Mouse (Mus musculus): Measurements from ENCODE around the gene Olfr642. TPM values are rescaled to one million over a fixed set of nuclear protein-coding genes. Genes with fewer than 3 reads are reported as not detected.

Gene Olfr642
- polyA plus RNA-seq (2012; rRNA removed): not detected in 2 replicates

DNA sequence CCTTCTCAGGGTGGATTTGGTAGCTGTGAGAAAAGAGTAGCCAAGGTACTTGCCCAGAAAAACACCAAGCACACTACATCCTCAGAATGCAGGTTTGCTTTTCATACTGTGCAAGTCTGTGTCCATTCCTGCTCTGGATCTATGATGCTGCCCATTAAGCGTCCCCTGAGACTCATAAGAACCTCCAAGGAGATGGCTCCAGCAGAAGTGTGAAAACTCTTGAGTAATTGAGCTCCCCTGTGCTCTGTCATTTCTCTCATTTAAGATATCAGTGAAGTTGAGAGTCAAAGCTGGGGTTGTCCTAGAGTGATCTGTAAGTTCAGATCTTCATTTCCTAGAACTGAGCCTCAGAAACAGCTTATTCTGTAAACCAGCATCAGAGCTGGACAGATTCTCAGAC lies at the start of gene Olfr642:
TSS of gene Olfr642 (minus strand) at position 101 of the 400 bp plus-strand sequence.
- DNase-seq (ENCODE audit: low read depth in 1 of 2, low spot score in 2 of 2): no peak
- TF ChIP-seq POLR2A (IDR thresholded peaks at IDR 0.05; ENCODE audit: low read depth, low read length): no peak
- WGBS: 78% methylated on average over 1 of the region's 1 CpGs

DNA sequence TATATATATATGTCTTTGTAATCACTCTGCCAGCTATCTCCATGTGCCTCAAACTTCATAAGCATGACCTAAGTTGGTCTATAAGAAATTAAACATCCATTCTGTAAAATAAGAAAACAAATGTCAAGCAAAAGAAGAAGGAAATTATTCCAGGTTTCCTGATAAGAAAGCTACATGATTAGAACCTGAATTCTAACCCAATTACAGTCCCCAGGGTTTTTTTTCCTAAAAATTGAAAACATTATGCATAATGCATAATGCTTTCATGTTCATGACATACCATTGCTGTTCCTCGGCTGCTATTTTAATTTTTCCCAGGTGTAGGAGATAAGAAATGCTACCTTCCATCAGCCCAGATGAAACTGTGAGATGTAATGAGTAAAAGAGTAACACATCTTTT lies 32.9 kb upstream of the Olfr642 start, which contains the start of gene Olfr645:
TSS of gene Olfr645 (minus strand) at position 101 of the 400 bp plus-strand sequence.
- H3K4me3 ChIP-seq (ENCODE audit: extremely low read depth, insufficient read depth, insufficient read length): no peak within 1 kb of the TSS
- H3K4me1 ChIP-seq (ENCODE audit: control insufficient read depth, insufficient read depth, insufficient read length): no peaks in the 10 kb centered on the region
- H3K36me3 ChIP-seq (ENCODE audit: control insufficient read depth, insufficient read depth, low read length): no peaks in the 10 kb centered on the region
- no peaks in the 10 kb centered on the region for H3K27me3 ChIP-seq (ENCODE audit: control insufficient read depth, insufficient read depth, low read length)
- H3K27ac ChIP-seq (ENCODE audit: insufficient read depth, low read length): no peak within 1 kb of the TSS
- TF ChIP-seq POLR2A (IDR thresholded peaks at IDR 0.05; ENCODE audit: low read depth, low read length): no peak
- TF ChIP-seq CTCF (IDR thresholded peaks at IDR 0.05; ENCODE audit: extremely low read depth, insufficient read depth, insufficient read length, insufficient replicate concordance): no peak
- no peak for DNase-seq (ENCODE audit: low read depth in 1 of 2, low spot score in 2 of 2)
- 85% methylated on average over 1 of the region's 1 CpGs for WGBS

More for the DNA sequence above, at the start of gene Olfr642:
- H3K27me3 ChIP-seq (ENCODE audit: control insufficient read depth, insufficient read depth, low read length): no peaks in the 10 kb centered on the region
- no peaks in the 10 kb centered on the region for H3K36me3 ChIP-seq (ENCODE audit: control insufficient read depth, insufficient read depth, low read length)
- no peaks in the 10 kb centered on the region for H3K4me1 ChIP-seq (ENCODE audit: control insufficient read depth, insufficient read depth, insufficient read length)
- H3K4me3 ChIP-seq (ENCODE audit: extremely low read depth, insufficient read depth, insufficient read length): no peak within 1 kb of the TSS
- H3K27ac ChIP-seq (ENCODE audit: insufficient read depth, low read length): no peak within 1 kb of the TSS

DNA sequence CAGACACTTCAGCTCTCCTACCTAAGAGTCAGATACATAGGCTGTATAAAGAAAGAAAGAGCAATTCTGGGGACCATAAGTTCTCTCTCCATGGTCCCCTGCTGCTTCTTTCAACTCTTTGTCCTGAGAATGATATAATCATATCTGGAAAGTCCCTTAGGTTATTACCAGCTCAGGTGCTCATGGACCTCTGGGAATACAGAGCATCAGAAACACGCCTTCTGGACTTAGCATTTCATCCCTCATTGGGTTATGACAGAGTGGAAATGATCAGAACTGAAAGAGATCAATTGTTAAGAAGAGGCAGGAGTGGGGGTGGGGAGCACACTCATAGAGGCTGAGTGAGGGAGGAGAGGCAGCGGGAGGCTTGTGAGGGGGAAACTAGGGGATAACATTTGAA lies 19.3 kb upstream of the Olfr642 start, which contains the start of gene Olfr644:
TSS of gene Olfr644 (minus strand) at position 101 of the 400 bp plus-strand sequence.
- Histone ChIP-seq H3K27ac (ENCODE audit: insufficient read depth, low read length) (no peak within 1 kb of the TSS), H3K4me1 (ENCODE audit: control insufficient read depth, insufficient read depth, insufficient read length) (no peaks in the 10 kb centered on the region), H3K4me3 (ENCODE audit: extremely low read depth, insufficient read depth, insufficient read length) (no peak within 1 kb of the TSS), H3K27me3 (ENCODE audit: control insufficient read depth, insufficient read depth, low read length) (no peaks in the 10 kb centered on the region), H3K36me3 (ENCODE audit: control insufficient read depth, insufficient read depth, low read length) (no peaks in the 10 kb centered on the region)
- DNase-seq (ENCODE audit: low read depth in 1 of 2, low spot score in 2 of 2): no peak
- 83% methylated on average over 2 of the region's 2 CpGs for WGBS
- TF ChIP-seq CTCF (IDR thresholded peaks at IDR 0.05; ENCODE audit: extremely low read depth, insufficient read depth, insufficient read length, insufficient replicate concordance): no peak
- no peak for TF ChIP-seq POLR2A (IDR thresholded peaks at IDR 0.05; ENCODE audit: low read depth, low read length)

DNA sequence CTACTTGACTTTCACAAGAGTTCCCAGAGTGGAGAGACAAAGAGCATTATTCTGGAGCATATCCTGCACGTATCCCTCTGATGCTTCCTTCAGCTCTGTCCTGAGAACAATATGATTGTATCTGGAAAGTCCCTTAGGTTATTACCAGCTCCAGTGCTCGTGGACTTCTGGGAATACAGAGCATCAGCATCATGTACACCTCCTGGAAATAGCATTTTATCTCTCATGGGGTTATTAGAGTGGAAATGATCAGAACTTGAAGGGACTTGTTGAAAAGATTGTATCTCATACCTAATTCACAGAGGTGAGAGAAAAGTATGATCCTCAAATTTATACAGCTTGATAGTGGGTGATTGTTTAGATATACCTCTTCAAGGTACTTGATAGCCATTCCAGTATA lies 8.9 kb upstream of the Olfr642 start, which contains the start of gene 4930516K23Rik:
TSS of gene 4930516K23Rik (minus strand) at position 101 of the 400 bp plus-strand sequence.
- Histone ChIP-seq H3K27ac (ENCODE audit: insufficient read depth, low read length) (no peak within 1 kb of the TSS), H3K4me3 (ENCODE audit: extremely low read depth, insufficient read depth, insufficient read length) (no peak within 1 kb of the TSS), H3K36me3 (ENCODE audit: control insufficient read depth, insufficient read depth, low read length) (no peaks in the 10 kb centered on the region), H3K4me1 (ENCODE audit: control insufficient read depth, insufficient read depth, insufficient read length) (no peaks in the 10 kb centered on the region), H3K27me3 (ENCODE audit: control insufficient read depth, insufficient read depth, low read length) (no peaks in the 10 kb centered on the region)
- TF ChIP-seq POLR2A (IDR thresholded peaks at IDR 0.05; ENCODE audit: low read depth, low read length) (no peak), CTCF (IDR thresholded peaks at IDR 0.05; ENCODE audit: extremely low read depth, insufficient read depth, insufficient read length, insufficient replicate concordance) (no peak)
- WGBS: 85% methylated on average over 2 of the region's 2 CpGs
- DNase-seq (ENCODE audit: low read depth in 1 of 2, low spot score in 2 of 2): no peak

DNA sequence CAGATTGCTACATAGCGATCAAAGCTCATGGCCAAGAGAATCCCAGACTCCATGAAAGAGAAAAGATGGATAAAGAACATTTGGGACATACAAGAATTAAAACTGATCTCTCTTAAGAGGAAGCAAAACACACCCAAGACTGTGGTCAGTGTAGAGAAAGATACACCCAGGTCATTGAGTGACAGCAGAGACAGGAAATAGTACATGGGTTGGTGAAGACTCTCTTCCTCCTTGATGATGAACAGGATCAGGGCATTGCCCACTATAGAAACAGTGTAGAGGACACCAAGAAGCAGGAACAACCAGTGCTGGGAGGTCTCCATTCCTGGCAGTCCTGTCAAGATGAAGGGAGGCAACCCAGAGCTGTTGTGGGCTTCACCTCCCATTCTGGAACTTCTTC lies 6.7 kb upstream of the Olfr642 start:
- 92% methylated on average over 1 of the region's 1 CpGs for WGBS
- Histone ChIP-seq H3K27ac (ENCODE audit: insufficient read depth, low read length) (no peak overlapping the region), H3K4me3 (ENCODE audit: extremely low read depth, insufficient read depth, insufficient read length) (no peak overlapping the region), H3K36me3 (ENCODE audit: control insufficient read depth, insufficient read depth, low read length) (no peaks in the 10 kb centered on the region), H3K27me3 (ENCODE audit: control insufficient read depth, insufficient read depth, low read length) (no peaks in the 10 kb centered on the region), H3K4me1 (ENCODE audit: control insufficient read depth, insufficient read depth, insufficient read length) (no peaks in the 10 kb centered on the region)
- DNase-seq (ENCODE audit: low read depth in 1 of 2, low spot score in 2 of 2): no peak
- TF ChIP-seq CTCF (IDR thresholded peaks at IDR 0.05; ENCODE audit: extremely low read depth, insufficient read depth, insufficient read length, insufficient replicate concordance): no peak

DNA sequence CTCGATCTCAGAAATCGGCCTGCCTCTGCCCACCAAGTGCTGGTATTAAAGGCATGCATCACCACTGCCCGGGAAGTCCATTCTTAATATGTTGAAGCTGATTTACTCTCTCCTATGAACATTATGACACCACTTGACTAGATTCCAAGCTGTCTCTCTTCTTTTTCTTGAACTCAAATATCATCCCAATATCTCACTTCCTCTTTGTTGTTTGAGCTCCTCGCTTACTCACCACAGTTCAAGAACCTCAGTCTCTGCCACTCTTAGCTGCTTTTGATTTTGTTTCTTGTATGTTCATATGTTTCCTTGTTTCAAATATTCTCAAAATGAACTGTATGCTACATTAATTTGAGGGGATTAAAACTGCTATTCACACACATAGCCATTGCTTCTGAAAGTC lies 1.7 kb downstream of the Olfr642 start:
- TF ChIP-seq CTCF (IDR thresholded peaks at IDR 0.05; ENCODE audit: extremely low read depth, insufficient read depth, insufficient read length, insufficient replicate concordance): no peak
- no peak for TF ChIP-seq POLR2A (IDR thresholded peaks at IDR 0.05; ENCODE audit: low read depth, low read length)
- H3K4me3 ChIP-seq (ENCODE audit: extremely low read depth, insufficient read depth, insufficient read length): no peak overlapping the region
- no peaks in the 10 kb centered on the region for H3K36me3 ChIP-seq (ENCODE audit: control insufficient read depth, insufficient read depth, low read length)
- DNase-seq (ENCODE audit: low read depth in 1 of 2, low spot score in 2 of 2): no peak
- no peaks in the 10 kb centered on the region for H3K4me1 ChIP-seq (ENCODE audit: control insufficient read depth, insufficient read depth, insufficient read length)
- no peaks in the 10 kb centered on the region for H3K27me3 ChIP-seq (ENCODE audit: control insufficient read depth, insufficient read depth, low read length)
- no peak overlapping the region for H3K27ac ChIP-seq (ENCODE audit: insufficient read depth, low read length)
- 73% methylated on average over 4 of the region's 4 CpGs for WGBS

DNA sequence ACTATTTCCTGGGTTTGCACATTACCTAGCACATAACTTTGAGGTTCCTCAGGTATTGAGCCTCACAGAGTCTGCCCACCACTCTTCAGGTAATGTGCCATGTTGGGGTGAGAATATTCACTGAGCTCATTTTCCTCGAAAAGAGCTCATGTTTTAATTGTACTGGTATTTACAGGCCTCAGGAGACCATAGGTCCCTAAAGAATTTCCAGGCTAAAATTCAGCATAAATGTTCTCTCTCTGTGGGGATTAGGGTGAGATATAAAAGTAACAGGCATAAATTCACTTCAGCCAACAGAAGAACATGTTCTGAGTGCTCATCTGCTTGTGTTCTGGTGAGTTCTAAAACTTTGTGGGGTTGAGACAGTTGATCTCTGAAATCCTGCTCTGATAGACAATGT lies 17.3 kb downstream of the Olfr642 start, which contains the start of gene Olfr641:
TSS of gene Olfr641 (plus strand) at position 301 of the 400 bp plus-strand sequence.
- H3K27ac ChIP-seq (ENCODE audit: insufficient read depth, low read length): no peak within 1 kb of the TSS
- DNase-seq (ENCODE audit: low read depth in 1 of 2, low spot score in 2 of 2): no peak

More for the DNA sequence above, 17.3 kb downstream of the Olfr642 start, which contains the start of gene Olfr641:
- Histone ChIP-seq H3K36me3 (ENCODE audit: control insufficient read depth, insufficient read depth, low read length) (no peaks in the 10 kb centered on the region), H3K27me3 (ENCODE audit: control insufficient read depth, insufficient read depth, low read length) (no peaks in the 10 kb centered on the region), H3K4me1 (ENCODE audit: control insufficient read depth, insufficient read depth, insufficient read length) (no peaks in the 10 kb centered on the region), H3K4me3 (ENCODE audit: extremely low read depth, insufficient read depth, insufficient read length) (no peak within 1 kb of the TSS)
- 71% methylated on average over 1 of the region's 1 CpGs for WGBS
- TF ChIP-seq CTCF (IDR thresholded peaks at IDR 0.05; ENCODE audit: extremely low read depth, insufficient read depth, insufficient read length, insufficient replicate concordance) (no peak), POLR2A (IDR thresholded peaks at IDR 0.05; ENCODE audit: low read depth, low read length) (no peak)

All from spleen, adult 2 months (tissue).